Mouse (Mus musculus): ENCODE measurements around the gene Lhx4.

DNA sequence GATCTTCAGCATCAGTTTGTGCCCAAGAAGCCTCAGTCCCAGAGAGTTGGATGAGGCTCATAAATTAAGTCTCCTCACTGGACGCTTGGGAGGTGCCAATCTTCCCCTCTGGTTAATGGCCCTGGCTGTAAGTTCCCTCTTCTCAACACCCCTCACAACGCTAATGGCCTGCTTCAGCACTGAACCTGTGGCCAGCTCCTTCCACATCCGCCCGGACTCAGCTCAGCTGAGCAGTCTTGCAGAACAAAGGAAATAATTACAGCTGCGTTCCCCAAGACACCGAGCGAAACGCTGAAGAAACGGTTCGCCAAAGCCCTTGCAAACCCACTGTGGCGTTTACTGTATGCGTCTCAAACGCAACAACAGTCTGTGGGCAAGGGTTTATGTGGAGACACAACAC is 29.3 kb downstream of the Lhx4 start:
- TF ChIP-seq CTCF (IDR thresholded peaks at IDR 0.05; ENCODE audit: extremely low read depth, insufficient read depth, low read length) (no peak), POLR2A (IDR thresholded peaks at IDR 0.05; ENCODE audit: extremely low read depth, insufficient read depth, low read length) (no peak)

All from cortical plate, adult 2 months (tissue).